Mouse (Mus musculus) hindbrain, embryonic 10.5 days (tissue): Measurements from ENCODE around the gene Nxf1. TPM values are rescaled to one million over a fixed set of nuclear protein-coding genes. Genes with fewer than 3 reads are reported as not detected.
A peak's percentile ranks its signal among the peaks of the same experiment; 100 is the strongest.
"Not testable (repeated sequence)": the region's sequence is repeated elsewhere in the genome, so short reads cannot be mapped to it uniquely, and the experiment has no call there.

Experiments
- DNase-seq: peaks from one replicate; pipeline ENCODE4 v3.0.0-alpha.2; 2017; ENCODE audit warnings: low spot score
- H3K27ac ChIP-seq: fragments of 300-500 bp; sonication (generic); 2 replicates; pipeline ENCODE4 v1.5.1; 2016; ENCODE audit warnings: mild to moderate bottlenecking, moderate library complexity
- H3K27me3 ChIP-seq: fragments of 300-500 bp; sonication (generic); 2 replicates; pipeline ENCODE4 v1.6.1; 2016; ENCODE audit warnings: mild to moderate bottlenecking; ENCODE audit not compliant: poor library complexity, insufficient read depth, severe bottlenecking
- H3K36me3 ChIP-seq: fragments of 300-500 bp; sonication (generic); 2 replicates; pipeline ENCODE4 v1.6.1; 2016; ENCODE audit warnings: mild to moderate bottlenecking, moderate library complexity
- H3K4me1 ChIP-seq: fragments of 300-500 bp; sonication (generic); replicated peaks from 2 replicates; pipeline ENCODE4 v1.6.1; 2016; ENCODE audit warnings: mild to moderate bottlenecking
- H3K4me3 ChIP-seq: fragments of 300-500 bp; sonication (generic); 2 replicates; pipeline ENCODE4 v1.5.1; 2016; ENCODE audit warnings: mild to moderate bottlenecking, moderate library complexity
- H3K9me3 ChIP-seq: fragments of 300-500 bp; sonication (generic); 2 replicates; pipeline ENCODE4 v1.6.1; 2016; ENCODE audit warnings: mild to moderate bottlenecking, moderate library complexity
- WGBS: fragments of 180-500 bp; shearing (Covaris S2); methylation state at CpG from one replicate; pipeline ENCODE4 v1.1.7; 2016; 5-methylcytosine and 5-hydroxymethylcytosine counted together
- polyA plus RNA-seq: library from polyadenylated mRNA; unstranded; fragments of >200 nt; fragmentation: Nextera tagmentation; extraction: Ambion mirVana; gene quantifications from 2 replicates; pipeline ENCODE4 v1.2.1, GENCODE M21; 2016

The Nxf1 gene
- polyA plus RNA-seq, 1 experiment from 2014 or later, result 233 TPM

- WGBS, result 47% methylated on average over 3 of the region's 3 CpGs
These were observed 28.4 kb upstream of the Nxf1 start for GRCm38 (mm10) chr19:8728335-8729099.

GRCm38 (mm10) chr19:8734334-8734733 lies 22.5 kb upstream of the Nxf1 start:
- H3K9me3 ChIP-seq, result no peaks in the 10 kb centered on the region
- H3K27ac ChIP-seq, result no peak overlapping the region
- H3K4me3 ChIP-seq, result no peak overlapping the region
- H3K36me3 ChIP-seq, result peaks cover 20% of the 10 kb centered on the region
- H3K4me1 ChIP-seq, result peaks cover 14% of the 10 kb centered on the region
- 76% methylated on average over 3 of the region's 3 CpGs for WGBS
- no peak for DNase-seq
- no peaks in the 10 kb centered on the region for H3K27me3 ChIP-seq

More at GRCm38 (mm10) chr19:8728335-8729099, 28.4 kb upstream of the Nxf1 start:
- not testable (repeated sequence) for H3K4me3 ChIP-seq, H3K9me3 ChIP-seq, DNase-seq, H3K27me3 ChIP-seq, H3K27ac ChIP-seq
- Histone ChIP-seq H3K36me3 (peaks cover 32% of the 10 kb centered on the region), H3K4me1 (peaks cover 18% of the 10 kb centered on the region)

- peaks cover 16% of the 10 kb centered on the region for H3K4me1 ChIP-seq
- H3K27ac ChIP-seq, result peak within 1 kb of the TSS; percentile 84
- H3K9me3 ChIP-seq, result no peaks in the 10 kb centered on the region
- H3K4me3 ChIP-seq, result peak within 1 kb of the TSS; percentile 96
- no peaks in the 10 kb centered on the region for H3K27me3 ChIP-seq
- DNase-seq, result peak; percentile 90
- H3K36me3 ChIP-seq, result peaks cover 32% of the 10 kb centered on the region
- under 1% methylated on average over 32 of the region's 32 CpGs for WGBS
These were observed 21.3 kb upstream of the Nxf1 start, which contains the start of gene Wdr74 for GRCm38 (mm10) chr19:8735389-8736159. Gene Wdr74, plus strand, starts transcription at chr19:8735827.

DNA sequence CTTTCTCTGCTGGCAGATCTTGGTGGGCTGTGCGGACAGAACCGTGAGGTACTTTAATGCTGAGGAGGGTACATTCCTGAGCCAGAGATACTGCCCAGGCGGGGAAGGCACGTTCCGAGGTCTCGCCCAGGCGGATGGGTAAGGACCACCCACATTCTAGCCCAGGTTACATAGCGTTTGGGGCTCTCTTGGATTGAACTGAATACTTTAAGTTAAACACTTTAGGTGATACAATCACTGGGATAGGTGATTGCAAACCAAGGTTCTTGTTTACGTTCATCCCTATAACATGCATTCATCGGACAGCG lies 20.8 kb upstream of the Nxf1 start:
- Histone ChIP-seq H3K4me1 (peaks cover 22% of the 10 kb centered on the region), H3K27me3 (no peaks in the 10 kb centered on the region), H3K27ac (peak overlapping the region; percentile 84), H3K9me3 (no peaks in the 10 kb centered on the region), H3K4me3 (peak overlapping the region; percentile 96), H3K36me3 (peaks cover 35% of the 10 kb centered on the region)
- 2% methylated on average over 11 of the region's 11 CpGs for WGBS
- DNase-seq, result no peak

- no peaks in the 10 kb centered on the region for H3K27me3 ChIP-seq
- no peak for DNase-seq
- WGBS, result 95% methylated on average over 7 of the region's 7 CpGs
- H3K4me3 ChIP-seq, result 0 out of 2 replicates have a peak overlapping the region, but pooled peaks have one; percentile 2
- H3K36me3 ChIP-seq, result peaks cover 49% of the 10 kb centered on the region
- no peak overlapping the region for H3K27ac ChIP-seq
- peaks cover 33% of the 10 kb centered on the region for H3K4me1 ChIP-seq
- no peaks in the 10 kb centered on the region for H3K9me3 ChIP-seq
These were observed 18.0 kb upstream of the Nxf1 start for GRCm38 (mm10) chr19:8738911-8739310.

- Histone ChIP-seq H3K4me1 (peaks cover 33% of the 10 kb centered on the region), H3K4me3 (no peak overlapping the region), H3K9me3 (no peaks in the 10 kb centered on the region), H3K27me3 (no peaks in the 10 kb centered on the region), H3K27ac (no peak overlapping the region), H3K36me3 (peaks cover 56% of the 10 kb centered on the region)
- DNase-seq, result no peak
- WGBS, result 92% methylated on average over 6 of the region's 6 CpGs
These were observed 17.2 kb upstream of the Nxf1 start for GRCm38 (mm10) chr19:8739646-8740045.

GRCm38 (mm10) chr19:8740603-8741002 lies 16.3 kb upstream of the Nxf1 start, which contains the start of gene 1700092M07Rik:
Gene 1700092M07Rik, plus strand, starts transcription at chr19:8740718.
- Histone ChIP-seq H3K4me1 (peaks cover 29% of the 10 kb centered on the region), H3K27ac (peak within 1 kb of the TSS; percentile 94), H3K9me3 (no peaks in the 10 kb centered on the region), H3K4me3 (peak within 1 kb of the TSS; percentile 88), H3K27me3 (no peaks in the 10 kb centered on the region), H3K36me3 (peaks cover 66% of the 10 kb centered on the region)
- no peak for DNase-seq
- WGBS, result 69% methylated on average over 14 of the region's 14 CpGs

DNA sequence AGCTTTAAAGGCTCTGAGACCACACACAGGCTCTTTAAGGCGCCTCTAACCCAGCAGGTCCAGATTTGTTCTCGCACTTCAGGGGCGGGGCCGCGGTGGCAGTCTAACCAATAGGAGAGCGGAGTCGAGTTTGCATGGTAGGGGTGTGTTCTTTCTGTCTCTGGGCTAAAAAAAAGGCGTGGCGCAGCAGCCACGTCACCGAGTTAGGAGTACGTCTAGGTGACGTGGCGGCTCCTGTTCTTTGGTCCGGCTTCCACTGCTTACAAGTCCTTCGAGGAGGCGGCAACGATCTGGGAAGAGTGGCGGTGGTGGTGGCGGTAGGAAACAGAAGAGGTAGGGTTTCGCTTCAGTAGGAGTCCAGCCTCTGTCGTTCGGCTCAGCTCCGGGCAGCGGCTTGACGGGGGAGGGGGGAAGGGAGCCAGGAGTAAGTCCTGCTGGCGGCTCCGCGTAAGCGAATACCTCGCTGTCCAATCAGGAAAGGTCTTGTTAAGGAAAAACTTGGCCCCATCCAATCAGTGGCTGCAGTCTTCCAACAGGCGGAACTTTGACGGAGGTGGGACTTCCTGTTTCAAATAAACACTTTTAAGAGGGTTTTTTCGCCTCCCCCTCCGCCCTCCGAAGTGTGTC lies 15.5 kb upstream of the Nxf1 start, which contains the start of gene Stx5a:
Gene Stx5a (plus strand): TSS at position 171 of the 627 bp plus-strand sequence.
- Histone ChIP-seq H3K36me3 (peaks cover 73% of the 10 kb centered on the region), H3K27me3 (no peaks in the 10 kb centered on the region)

GRCm38 (mm10) chr19:8742176-8742575 lies 14.7 kb upstream of the Nxf1 start:
- H3K27me3 ChIP-seq, result no peaks in the 10 kb centered on the region
- WGBS, result 22% methylated on average over 14 of the region's 14 CpGs
- peak overlapping the region; percentile 94 for H3K27ac ChIP-seq
- peaks cover 81% of the 10 kb centered on the region for H3K36me3 ChIP-seq
- H3K9me3 ChIP-seq, result no peaks in the 10 kb centered on the region
- DNase-seq, result no peak
- H3K4me3 ChIP-seq, result peak overlapping the region; percentile 88
- peaks cover 20% of the 10 kb centered on the region for H3K4me1 ChIP-seq

More for the DNA sequence above, 15.5 kb upstream of the Nxf1 start, which contains the start of gene Stx5a:
- H3K4me1 ChIP-seq, result peaks cover 27% of the 10 kb centered on the region
- no peaks in the 10 kb centered on the region for H3K9me3 ChIP-seq
- under 1% methylated on average over 36 of the region's 36 CpGs for WGBS
- H3K27ac ChIP-seq, result peak within 1 kb of the TSS; percentile 94
- peak; percentile 96 for DNase-seq
- H3K4me3 ChIP-seq, result peak within 1 kb of the TSS; percentile 88

DNA sequence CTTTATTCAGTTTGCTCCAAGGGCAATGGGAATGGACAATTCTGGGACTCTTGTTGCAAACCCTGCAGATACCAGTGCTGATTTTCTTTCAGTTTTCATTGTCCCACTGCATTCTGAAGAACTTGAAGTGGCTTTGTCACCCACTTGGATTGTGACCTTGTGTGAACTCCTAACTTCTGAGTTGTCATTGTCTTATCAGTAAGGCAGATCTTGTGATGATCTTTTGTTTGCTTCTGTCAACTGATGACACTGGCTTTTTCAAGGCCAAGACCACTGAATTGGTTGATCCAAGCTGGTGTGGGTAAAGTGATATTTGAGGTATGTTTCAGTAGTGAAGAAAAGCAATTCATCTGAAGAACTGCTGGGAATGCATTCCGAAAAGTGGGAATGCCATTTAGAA lies 11.5 kb upstream of the Nxf1 start:
- H3K4me1 ChIP-seq, result peaks cover 19% of the 10 kb centered on the region
- peaks cover 83% of the 10 kb centered on the region for H3K36me3 ChIP-seq
- no peaks in the 10 kb centered on the region for H3K27me3 ChIP-seq
- no peak overlapping the region for H3K4me3 ChIP-seq
- WGBS, result 100% methylated on average over 1 of the region's 1 CpGs
- H3K9me3 ChIP-seq, result no peaks in the 10 kb centered on the region
- DNase-seq, result no peak
- no peak overlapping the region for H3K27ac ChIP-seq

- H3K4me1 ChIP-seq, result peaks cover 5% of the 10 kb centered on the region
- no peak for DNase-seq
- H3K4me3 ChIP-seq, result no peak overlapping the region
- WGBS, result 64% methylated on average over 2 of the region's 2 CpGs
- H3K9me3 ChIP-seq, result no peaks in the 10 kb centered on the region
- peaks cover 97% of the 10 kb centered on the region for H3K36me3 ChIP-seq
- no peaks in the 10 kb centered on the region for H3K27me3 ChIP-seq
- no peak overlapping the region for H3K27ac ChIP-seq
These were observed 9.5 kb upstream of the Nxf1 start for GRCm38 (mm10) chr19:8747368-8747767.

- H3K36me3 ChIP-seq, result peaks cover 52% of the 10 kb centered on the region
- H3K27ac ChIP-seq, result no peak overlapping the region
- 86% methylated on average over 3 of the region's 3 CpGs for WGBS
- no peaks in the 10 kb centered on the region for H3K27me3 ChIP-seq
- H3K4me3 ChIP-seq, result 0 out of 2 replicates have a peak overlapping the region, but pooled peaks have one; percentile 99
- H3K4me1 ChIP-seq, result peaks cover 35% of the 10 kb centered on the region
- H3K9me3 ChIP-seq, result no peaks in the 10 kb centered on the region
- DNase-seq, result no peak
These were observed 1.2 kb upstream of the Nxf1 start for GRCm38 (mm10) chr19:8755652-8756051.
